Mouse (Mus musculus) ovary, postnatal 14 days (tissue): ENCODE data around the gene Mpzl1.

ENCODE experiments used
- DNase-seq: peaks from one replicate; pipeline ENCODE4 v3.0.0; 2022; ENCODE audit warnings: low spot score

Mpzl1 gene

DNA sequence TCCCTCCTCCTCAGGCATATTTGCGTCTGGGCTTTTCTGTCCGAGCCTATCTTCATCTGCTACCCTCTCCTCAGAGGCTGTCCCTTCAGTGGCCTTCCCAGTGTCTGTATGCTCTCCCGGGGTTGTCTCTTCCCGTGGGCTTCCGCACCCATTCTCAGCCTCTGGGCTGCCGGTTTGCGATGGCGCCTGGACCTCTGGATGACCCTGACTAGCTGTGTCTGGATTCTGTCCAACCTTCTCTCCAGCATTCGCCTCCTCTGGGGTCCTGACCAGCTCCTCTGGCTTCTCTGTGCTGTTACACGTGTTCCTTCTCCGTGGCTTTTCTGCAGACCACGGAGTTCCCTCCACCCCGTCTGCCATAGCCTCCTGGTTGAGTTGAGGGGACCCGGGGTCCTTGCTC is 21.1 kb upstream of the Mpzl1 start:
- no peak for DNase-seq

DNA sequence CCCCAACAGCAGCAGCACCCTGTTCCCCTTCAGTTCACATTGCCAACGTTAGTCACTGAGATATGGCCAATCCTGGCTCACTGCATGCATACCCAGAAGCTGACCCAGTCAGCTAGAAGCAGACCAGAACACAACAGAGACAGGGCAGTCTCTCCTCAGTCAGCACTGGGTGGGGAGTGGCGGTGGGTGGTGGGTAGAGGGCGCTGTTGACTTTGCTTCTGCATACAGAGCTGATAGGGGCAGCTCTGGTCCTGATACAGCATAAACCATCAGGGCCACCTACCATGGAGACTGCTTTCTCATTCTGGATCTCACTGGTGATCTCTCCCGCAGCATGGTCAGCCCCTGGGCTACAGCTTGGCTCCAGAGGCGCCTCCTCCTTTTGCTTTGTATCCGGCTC is 20.7 kb upstream of the Mpzl1 start:
- no peak for DNase-seq

DNA sequence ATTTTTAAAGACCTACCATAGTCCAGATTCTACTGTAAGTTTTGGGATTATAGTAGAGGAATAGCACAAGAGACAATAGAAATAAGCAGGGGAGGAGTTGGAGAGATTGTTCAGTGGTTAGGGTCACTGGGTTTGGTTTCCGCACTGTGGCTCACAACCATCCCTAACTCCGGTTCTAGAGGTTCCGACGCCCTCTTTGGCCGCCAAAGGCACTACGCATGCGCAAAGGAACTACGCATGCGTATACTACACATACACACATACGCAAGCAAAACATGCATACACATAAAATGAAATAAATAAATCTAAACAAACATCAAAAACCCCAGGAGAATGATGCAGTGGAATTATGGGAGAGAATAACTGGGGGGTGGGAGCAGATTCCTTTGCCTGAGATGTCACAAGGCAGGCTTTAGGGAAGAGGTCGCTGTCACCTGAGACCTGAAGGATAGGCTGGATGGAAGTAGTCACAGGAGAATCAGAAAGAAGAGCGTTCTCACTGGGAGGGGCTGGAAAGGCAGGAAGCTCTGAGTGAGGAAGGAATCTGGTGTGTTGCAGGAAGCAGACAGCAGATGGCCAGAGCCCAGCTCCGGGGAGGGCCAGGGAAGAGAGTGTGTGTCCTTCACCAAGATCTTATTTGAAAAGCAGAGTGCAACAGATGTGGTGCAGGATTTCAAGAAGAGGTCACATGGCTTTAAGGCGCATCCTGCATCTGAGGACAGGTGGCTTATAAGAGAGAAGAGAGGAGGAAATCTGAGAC is 19.0 kb upstream of the Mpzl1 start:
- no peak for DNase-seq

DNA sequence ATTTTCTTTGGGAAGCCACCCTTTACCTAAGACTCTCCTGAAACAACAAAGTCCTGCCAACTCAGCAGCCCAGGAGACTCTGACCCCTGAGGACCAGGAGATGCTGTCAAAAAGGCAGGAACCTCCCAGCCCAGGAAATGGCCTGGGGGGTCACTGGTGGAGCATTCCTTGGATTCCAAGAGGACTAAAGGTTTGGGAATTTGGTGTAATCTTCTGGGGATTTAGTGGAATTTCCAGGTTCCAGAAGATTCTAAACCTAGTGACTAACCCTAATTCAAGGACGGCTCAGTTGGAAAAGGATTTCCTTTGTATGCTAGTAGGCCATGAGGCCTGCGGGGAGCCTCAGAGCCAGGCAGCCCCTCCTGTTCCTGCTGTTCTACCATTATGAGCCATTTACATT is 18.2 kb upstream of the Mpzl1 start:
- DNase-seq = no peak

DNA sequence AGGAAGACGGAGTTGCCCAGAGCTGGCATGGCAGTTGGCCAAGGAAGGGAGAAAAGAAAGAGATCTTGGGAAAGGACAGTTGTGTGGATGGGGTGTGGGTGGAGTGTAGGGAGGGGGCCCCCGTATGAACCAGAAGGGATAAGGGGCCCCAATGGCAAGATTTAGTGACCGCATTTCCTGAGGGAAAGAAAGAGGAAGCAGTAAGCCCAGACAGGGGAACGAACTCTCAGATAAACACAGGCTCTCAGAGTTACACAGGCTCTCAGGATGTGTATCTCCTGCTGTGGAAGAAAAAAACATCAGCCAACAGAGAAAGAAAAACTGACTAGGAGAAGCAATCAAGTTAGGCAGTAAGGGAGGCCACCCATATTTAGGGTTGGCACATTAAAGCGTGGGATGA is 16.8 kb upstream of the Mpzl1 start:
- DNase-seq = no peak

DNA sequence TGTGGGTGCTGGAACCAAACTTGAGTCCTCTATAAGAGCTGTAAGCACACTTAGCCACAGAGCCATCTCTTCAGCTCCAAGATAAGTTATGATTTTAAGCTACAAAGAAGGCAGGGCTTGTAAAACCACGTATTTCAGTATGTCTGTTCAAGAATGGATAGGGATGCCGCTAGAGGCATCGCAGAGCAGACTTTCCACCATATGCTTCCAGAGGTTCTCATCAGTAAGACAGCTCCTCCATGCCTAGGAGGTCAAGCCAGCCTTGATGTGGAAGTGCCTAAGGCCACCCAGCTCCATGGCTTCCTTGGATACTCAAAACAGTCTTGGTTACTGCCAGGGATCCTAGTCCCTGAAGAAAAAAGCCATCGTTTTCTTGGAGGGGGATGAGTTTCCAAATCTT is 10.8 kb upstream of the Mpzl1 start:
- DNase-seq = no peak

DNA sequence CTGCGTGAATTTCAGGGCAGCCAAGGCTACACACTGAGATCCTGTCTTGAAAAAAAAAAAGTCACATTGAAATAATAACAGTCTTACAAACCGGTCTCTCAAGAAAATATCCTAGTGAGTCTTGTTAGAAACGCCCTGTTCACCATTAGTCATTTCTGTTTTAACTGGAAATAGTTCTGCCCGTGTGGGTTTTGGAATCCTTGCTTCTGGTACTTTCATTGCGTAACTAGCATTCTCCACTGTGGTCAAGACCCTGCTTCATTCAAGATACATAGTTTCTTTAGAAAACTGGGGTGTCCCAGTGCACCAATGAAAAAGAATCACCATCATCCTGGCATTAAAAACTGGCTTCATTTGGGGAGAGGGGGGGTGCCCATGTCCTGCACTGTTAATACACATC is 9.4 kb upstream of the Mpzl1 start:
- no peak for DNase-seq

DNA sequence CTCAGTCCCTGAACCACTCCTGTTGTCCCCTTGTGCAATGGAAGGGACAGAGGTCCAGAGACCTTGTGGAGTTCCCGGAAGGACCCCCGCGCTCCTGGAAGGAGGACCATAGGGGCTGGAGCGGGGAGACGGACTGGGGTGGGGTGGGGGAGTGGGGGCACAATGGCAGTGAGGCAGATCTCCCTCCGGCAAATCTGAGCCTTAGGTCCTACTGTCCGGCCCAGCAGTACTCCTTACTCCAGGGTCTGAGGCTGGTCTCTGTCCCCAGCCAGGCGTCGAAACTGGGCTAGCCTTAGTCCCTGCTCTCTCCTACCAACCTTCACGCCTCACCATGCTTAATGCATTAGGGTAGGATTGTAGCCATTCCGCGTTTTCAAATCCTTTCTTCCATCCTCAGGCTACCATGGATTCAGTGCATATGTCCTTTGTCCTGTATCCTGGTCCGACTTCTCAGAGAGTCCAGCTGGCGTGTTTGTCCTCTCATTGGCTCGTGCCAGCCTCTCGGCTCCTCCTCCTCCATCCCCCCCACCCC is 8.5 kb upstream of the Mpzl1 start:
- peak; percentile 37 for DNase-seq

DNA sequence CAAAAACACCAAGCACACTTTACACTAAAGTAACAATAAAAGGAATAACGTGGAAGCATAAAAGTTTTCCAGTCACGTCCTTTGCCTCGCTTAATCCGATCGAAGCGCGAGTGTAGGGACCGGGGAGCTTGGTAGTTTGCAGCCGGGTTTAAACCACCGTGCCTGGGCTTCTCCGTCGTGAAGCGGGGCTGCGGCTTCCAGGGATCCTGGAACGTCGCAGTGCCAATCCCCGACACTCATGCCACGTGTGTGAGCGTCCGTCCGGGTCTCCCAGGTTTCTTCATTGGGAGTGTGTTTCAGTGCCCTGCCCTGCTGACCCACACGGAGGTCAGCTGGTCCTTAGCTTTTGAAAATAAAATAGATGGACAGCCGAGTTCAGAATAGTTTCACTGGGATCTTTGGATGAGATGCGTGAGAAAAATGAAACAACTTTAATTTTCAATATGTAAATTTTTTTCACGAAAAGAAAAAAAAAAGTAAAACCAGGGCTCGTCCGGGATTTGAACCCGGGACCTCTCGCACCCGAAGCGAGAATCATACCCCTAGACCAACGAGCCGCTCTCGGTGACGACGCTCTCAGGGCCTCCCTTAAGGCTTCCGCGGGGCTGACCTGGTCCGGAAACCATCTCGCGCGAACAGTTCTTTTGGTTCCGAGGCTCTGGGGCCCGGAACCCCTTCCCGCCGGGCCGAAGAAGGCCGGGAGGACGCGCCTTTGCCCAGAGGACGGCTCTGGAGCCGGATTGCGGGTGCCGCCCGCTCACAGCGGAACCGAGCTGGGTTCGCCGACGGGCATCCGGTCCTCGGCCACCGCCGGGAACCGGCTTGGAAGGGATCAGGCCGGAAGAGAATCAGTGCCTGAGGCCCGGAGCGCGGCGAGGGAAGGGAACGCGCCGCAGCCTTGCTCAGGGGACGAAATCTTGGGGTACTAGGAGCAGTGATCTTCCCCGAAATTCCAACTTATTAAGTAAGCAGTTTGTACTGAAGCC is 7.7 kb upstream of the Mpzl1 start:
- peak; percentile 96 for DNase-seq

DNA sequence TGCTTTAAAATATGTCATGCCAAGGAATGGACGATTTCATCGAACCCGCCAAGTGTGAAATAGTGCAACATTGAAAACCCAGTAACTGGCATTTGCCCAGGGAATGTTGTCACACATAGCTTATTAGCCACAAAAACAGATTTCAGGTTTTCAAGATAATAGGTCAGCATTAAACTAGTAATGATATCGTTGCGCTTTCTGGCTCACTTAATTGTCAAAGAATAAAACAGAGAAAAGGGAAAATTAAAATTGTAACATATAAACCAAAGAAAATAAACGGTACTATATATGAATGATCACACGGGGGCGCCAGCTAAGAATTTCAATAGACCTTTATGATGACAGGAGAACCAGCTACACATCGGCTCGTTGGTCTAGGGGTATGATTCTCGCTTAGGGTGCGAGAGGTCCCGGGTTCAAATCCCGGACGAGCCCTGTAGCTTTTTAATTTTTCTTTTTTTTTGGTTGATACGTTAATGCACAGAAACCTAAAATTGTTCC is 7.0 kb upstream of the Mpzl1 start:
- DNase-seq = peak; percentile 80

DNA sequence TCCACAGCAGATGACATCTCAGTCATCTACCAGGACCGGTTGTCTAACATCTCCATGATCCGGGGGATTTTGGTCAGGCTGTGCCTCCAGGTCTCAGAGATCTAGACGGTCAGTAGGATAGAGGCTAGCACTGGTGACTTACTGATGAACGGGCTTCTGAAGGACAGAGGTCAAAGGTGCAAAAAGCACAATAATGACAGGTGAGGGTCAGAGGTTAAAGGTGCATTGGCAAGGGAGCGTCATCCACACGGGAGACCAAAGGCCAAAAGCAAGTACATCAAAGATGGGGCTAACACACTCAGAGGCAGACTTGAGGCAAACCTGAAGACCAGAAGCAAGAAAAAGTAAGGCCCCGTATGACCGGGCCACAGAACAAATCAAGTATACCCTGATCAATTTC is 2.0 kb upstream of the Mpzl1 start:
- DNase-seq = no peak

DNA sequence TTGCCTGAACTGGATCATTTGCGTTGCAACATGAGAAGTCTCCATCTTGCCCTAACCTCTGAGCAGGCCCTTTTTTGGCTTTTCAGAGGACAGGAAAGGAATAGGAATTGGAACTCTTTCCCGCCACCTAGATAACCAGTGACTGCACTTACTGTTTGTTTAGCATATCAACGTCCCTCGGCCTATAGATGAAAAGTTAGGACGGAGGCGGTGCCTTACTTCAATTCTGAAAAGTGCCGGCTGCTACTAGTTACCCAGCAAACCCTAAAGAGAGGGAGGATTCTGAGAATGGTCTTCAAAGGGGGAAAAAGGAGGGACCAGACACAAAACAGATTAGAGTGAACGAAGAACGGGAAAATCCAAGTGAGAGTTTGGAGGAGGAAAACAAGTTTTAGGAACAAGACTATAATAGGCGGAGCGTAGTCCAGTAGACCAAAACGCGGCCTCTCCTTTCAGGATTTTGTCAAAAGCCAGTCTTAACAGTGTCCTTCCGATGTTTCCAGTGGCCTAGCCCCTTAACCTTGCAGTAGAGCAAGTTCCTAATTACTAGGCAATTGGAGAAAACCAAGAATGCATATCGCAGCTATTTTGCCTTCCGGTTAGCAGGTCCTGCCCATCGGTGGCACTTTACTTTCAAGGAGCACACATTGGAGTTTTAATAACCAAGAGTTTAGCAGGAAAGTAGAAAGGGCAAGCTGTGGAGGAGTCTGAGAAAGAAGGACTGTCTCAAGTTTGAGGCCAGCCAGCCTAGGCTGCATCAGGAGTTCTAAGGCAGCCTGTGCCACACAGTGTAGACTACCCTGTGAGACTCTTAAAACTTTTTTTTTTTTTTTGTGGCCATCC is 938 bp upstream of the Mpzl1 start:
- DNase-seq = no peak

DNA sequence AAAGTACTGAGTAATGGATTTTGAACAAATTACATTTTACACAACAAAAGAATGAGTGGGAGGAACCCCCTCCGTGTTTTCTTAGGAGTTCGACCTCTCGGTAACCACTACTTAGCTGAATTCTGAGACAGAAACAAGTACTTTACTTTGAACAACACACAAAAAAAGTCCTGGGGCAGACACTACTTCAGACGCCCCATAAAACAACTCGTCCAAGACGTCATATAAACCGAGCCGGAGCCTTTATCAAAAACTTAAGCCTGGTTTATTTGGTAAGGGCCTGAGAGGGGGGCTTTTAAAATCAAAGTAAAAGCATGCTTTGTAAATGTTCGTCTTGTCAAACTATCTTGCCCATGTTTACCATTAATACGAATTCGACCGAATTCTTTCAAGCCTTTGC is 993 bp downstream of the Mpzl1 start:
- DNase-seq = no peak

DNA sequence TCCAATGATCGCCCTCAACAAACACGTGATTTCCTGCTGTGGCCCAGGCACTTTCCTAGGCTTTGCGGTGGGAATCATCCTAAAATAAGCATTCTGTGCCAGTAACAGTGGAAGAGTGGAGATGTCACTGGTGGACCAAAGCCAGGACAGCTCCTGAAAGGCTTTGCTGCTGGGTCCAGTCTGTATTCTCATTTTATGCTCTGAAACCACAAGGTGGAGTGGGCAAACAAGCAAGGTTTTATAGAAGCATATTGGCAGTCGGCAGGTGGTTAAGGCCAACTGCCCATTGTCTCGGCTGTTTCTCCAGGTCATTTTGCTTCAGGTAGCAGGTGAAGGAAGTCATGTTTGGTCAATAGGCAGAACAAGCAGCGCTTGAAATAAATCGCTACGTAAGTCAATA is 3.2 kb downstream of the Mpzl1 start:
- no peak for DNase-seq

DNA sequence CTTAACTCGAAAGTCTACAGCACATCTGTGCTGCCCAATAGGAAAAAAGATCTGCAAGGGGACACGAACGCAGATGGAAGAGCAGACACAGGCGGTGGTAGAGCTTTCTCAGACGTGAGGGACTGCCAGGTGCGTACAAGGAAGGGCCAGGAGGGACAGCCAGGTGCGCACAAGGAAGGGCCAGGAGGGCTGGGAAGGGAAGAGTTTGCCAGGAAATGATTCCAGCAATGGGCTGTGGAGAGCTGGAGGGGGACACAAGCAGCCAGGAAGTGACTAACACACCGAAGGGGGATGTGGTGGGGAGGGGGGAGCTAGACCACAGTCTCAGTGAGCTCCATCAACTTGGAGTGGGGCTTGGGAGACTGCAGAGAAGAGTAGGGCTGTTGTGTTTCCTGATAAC is 4.4 kb downstream of the Mpzl1 start:
- DNase-seq = no peak

DNA sequence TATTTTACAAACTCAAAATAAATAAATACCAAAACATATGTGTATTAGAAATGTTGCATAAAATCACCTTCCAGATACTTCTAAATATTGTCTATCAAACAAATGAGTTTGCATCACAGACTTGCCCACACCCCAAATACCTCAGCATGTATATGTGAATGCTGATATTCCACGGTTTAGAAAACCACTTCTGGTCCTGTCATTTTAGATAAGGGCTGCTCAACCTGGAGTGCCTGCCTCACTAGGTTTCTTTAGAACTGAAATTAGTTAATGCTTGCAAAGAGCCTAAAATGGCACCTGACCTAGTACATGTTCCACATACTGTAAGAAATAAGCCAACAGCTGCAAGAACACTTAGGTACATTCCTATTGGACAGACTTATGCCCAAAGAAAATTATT is 5.7 kb downstream of the Mpzl1 start:
- no peak for DNase-seq

DNA sequence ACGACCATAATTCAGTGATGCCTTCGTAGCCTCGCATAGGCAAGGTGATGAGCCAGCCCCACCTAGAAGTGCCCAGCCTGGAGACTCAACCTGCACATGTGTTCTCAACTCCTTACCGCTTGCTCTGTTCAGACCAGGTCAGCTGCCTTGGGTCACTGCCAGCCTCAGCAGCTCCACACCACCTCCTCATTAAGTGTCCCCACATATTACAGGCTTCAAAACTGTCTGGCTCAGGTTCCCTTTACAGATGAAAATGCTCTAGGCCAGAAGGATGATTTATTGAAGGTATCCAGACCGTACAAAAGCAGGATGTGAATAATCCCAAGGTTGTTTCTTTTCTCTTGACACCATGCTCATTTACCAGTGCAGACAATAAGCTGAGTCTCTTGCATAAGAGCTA is 8.4 kb downstream of the Mpzl1 start:
- DNase-seq = no peak

DNA sequence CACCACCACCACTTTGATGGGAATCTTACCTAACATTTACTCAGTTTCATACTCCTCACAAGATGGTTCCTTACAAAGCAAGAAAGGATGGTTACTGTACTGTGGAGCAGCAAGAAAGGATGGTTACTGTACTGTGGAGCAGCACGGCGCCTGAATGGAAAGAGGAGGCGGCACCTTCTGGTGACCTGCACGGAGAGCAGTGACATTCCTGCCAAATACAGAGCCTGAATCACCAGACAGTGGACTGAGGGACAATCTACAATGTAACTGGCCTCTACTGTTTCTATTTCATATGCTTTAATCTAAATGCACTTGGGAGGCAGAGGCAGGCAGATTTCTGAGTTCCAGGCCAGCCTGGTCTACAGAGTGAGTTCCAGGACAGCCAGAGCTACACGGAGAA is 9.3 kb downstream of the Mpzl1 start:
- no peak for DNase-seq

DNA sequence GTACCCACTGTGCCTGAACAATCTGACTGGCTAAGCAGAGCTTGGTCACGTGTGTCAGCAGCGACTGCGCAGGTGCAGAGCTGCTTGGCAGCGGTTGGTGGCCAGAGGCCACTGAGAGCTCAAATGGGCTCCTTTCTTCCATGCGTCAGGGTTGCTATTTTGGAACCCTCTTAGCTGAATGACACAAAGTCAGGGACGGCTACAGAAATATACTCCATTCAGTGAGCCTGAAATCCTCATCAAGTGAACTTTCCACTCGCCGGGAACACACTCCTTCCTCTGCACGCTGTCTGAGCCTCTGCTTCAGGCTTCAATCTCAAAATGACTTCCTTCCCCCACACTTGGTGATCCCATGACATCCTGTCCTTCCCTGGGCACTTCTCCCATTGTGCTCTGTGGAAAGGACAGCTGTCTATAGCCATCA is 16.1 kb downstream of the Mpzl1 start:
- no peak for DNase-seq

DNA sequence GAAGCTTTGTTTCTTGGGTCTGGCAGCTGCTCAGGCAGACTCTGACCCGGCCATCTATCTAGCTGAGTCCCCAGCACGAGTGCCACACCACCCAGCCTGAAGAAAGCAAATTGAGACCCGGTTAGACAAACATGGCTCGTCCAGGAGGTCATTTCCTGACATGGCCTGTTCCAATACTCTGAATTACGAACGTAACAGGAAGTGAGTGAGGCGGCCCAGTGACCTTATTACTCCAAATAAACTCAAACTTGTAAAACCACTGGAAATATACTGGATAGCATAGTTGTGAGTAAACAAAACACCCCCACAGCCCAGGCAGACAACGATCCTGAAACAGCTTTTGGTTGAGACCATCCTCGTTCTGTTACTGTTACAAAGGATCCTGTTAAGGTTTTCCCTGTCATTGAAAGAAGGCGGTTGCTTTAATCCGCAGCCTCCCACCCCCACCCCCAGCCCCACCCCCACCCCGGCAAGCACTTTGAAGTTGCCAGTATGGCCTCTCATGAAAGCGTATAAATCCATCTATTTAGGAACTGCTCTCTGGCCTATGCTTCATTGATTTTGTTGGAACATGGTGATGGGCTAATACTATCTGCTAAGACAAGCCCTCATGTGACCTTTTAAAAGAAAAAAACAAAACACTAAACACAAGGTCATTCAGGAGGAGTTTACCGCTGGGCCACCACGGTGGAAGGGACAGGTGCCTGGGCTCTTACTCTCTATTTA is 17.0 kb downstream of the Mpzl1 start:
- peak; percentile 19 for DNase-seq

DNA sequence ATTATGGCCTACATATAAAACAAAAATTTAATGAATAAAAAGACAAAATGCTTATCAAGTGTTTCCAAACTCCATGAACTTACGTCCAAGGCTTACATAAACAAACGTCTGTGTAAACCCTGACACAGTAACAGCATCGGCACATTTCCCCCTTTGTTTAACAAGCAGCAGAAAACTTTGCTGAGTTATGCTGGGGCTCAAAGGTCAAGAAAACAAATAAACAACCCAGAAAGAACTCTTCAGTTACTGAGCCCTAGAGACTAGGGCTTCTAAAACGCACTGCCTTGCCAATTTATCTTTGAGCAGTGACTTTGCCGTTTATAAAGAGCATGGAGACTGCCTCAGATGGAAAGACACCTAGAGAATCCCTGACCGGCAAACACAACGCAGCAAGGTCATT is 17.7 kb downstream of the Mpzl1 start:
- DNase-seq = no peak
